ENCODE assay signal across 8 mouse cellular contexts in genomic region chr9:46012091-46013008, GRCm38 (mm10). TPM values are rescaled to one million over a fixed set of nuclear protein-coding genes. Genes with fewer than 3 reads are reported as not detected.
DNase-seq lines count a peak whose midpoint lies in the region; ATAC-seq and TF ChIP-seq lines count a peak whose summit lies in the region.

Gene Pafah1b2 (minus strand): TSS chr9:46012690.
Gene Sik3 (plus strand): TSS chr9:46012820.

- peak within 1 kb of the TSS; percentile 84 for H3K27ac ChIP-seq in forebrain, embryonic 14.5 days (ENCODE audit: low read depth, low read length)
- peak within 1 kb of the TSS; percentile 81 for H3K27ac ChIP-seq in liver, embryonic 16.5 days (ENCODE audit: low read length)
- H3K27ac ChIP-seq in neural tube, embryonic 12.5 days: peak within 1 kb of the TSS; percentile 75
- peak within 1 kb of the TSS; percentile 96 for H3K27ac ChIP-seq in stomach, postnatal 0 days (replicated peaks)

- TF ChIP-seq EP300 in stomach, postnatal 0 days (optimal IDR thresholded peaks at IDR 0.05): no peak

- peak within 1 kb of the TSS; percentile 95 for H3K4me3 ChIP-seq in forebrain, embryonic 14.5 days (ENCODE audit: low read depth, low read length)
- H3K4me3 ChIP-seq in liver, embryonic 16.5 days (ENCODE audit: low read depth, low read length): peak within 1 kb of the TSS; percentile 87
- H3K4me3 ChIP-seq in neural tube, embryonic 12.5 days: peak within 1 kb of the TSS; percentile 98
- H3K4me3 ChIP-seq in stomach, postnatal 0 days (ENCODE audit: low read depth, low read length): peak within 1 kb of the TSS; percentile 98

- H3K4me1 ChIP-seq in forebrain, embryonic 14.5 days (ENCODE audit: control insufficient read depth, insufficient read depth, low read length): peaks cover 33% of the 10 kb centered on the region
- peaks cover 37% of the 10 kb centered on the region for H3K4me1 ChIP-seq in liver, embryonic 16.5 days (ENCODE audit: control insufficient read depth, low read depth, low read length)
- H3K4me1 ChIP-seq in neural tube, embryonic 12.5 days: peaks cover 38% of the 10 kb centered on the region
- peaks cover 3% of the 10 kb centered on the region; the same call in 1 of the 2 replicates for H3K4me1 ChIP-seq in stomach, postnatal 0 days (replicated peaks; ENCODE audit: control insufficient read depth, insufficient read depth)

- 4% methylated on average over 42 of the region's 78 CpGs for WGBS in forebrain, embryonic 14.5 days
- WGBS in liver, embryonic 16.5 days (ENCODE audit: insufficient replicate concordance): 3% methylated on average over 70 of the region's 78 CpGs
- 2% methylated on average over 52 of the region's 78 CpGs for WGBS in neural tube, embryonic 12.5 days
- WGBS in stomach, postnatal 0 days: 4% methylated on average over 40 of the region's 78 CpGs

- no peaks in the 10 kb centered on the region for H3K36me3 ChIP-seq in forebrain, embryonic 14.5 days (ENCODE audit: control insufficient read depth, insufficient read depth, low read length)
- no peaks in the 10 kb centered on the region for H3K36me3 ChIP-seq in liver, embryonic 16.5 days (ENCODE audit: control insufficient read depth, insufficient read depth)
- H3K36me3 ChIP-seq in neural tube, embryonic 12.5 days: no peaks in the 10 kb centered on the region
- no peaks in the 10 kb centered on the region for H3K36me3 ChIP-seq in stomach, postnatal 0 days (ENCODE audit: control insufficient read depth, insufficient read depth, low read length)

- H3K4me2 ChIP-seq in forebrain, embryonic 14.5 days (ENCODE audit: low read length): peak within 1 kb of the TSS; percentile 80
- H3K4me2 ChIP-seq in liver, embryonic 16.5 days (ENCODE audit: low read depth, low read length): peak within 1 kb of the TSS; percentile 91
- peak within 1 kb of the TSS; percentile 66 for H3K4me2 ChIP-seq in neural tube, embryonic 12.5 days (replicated peaks)
- peak within 1 kb of the TSS; percentile 79 for H3K4me2 ChIP-seq in stomach, postnatal 0 days (replicated peaks; ENCODE audit: low read depth)

- peak; percentile 89 for TF ChIP-seq CTCF in stomach, postnatal 0 days (IDR thresholded peaks at IDR 0.05; ENCODE audit: low read depth)

- H3K27me3 ChIP-seq in forebrain, embryonic 14.5 days (replicated peaks; ENCODE audit: control insufficient read depth, insufficient read depth, low read length): no peaks in the 10 kb centered on the region
- no peaks in the 10 kb centered on the region for H3K27me3 ChIP-seq in liver, embryonic 16.5 days (ENCODE audit: control insufficient read depth, insufficient read depth, low read depth, low read length)
- H3K27me3 ChIP-seq in neural tube, embryonic 12.5 days (replicated peaks): no peaks in the 10 kb centered on the region
- H3K27me3 ChIP-seq in stomach, postnatal 0 days (ENCODE audit: control insufficient read depth, insufficient read depth, low read length): no peaks in the 10 kb centered on the region

- H3K9me3 ChIP-seq in forebrain, embryonic 14.5 days (replicated peaks; ENCODE audit: control insufficient read depth, low read length): no peaks in the 10 kb centered on the region
- no peaks in the 10 kb centered on the region for H3K9me3 ChIP-seq in liver, embryonic 16.5 days (replicated peaks; ENCODE audit: control insufficient read depth, low read length)
- no peaks in the 10 kb centered on the region for H3K9me3 ChIP-seq in neural tube, embryonic 12.5 days
- no peaks in the 10 kb centered on the region for H3K9me3 ChIP-seq in stomach, postnatal 0 days (ENCODE audit: control insufficient read depth, low read length)

- peak; percentile 95 for DNase-seq in ES-CJ7 (ENCODE audit: low read depth, low spot score)
- peak; percentile 96 for DNase-seq in cerebellum, adult 11 months
- DNase-seq in forebrain, embryonic 14.5 days (ENCODE audit: low spot score): peak; percentile 96
- DNase-seq in heart, postnatal 10 days: peak; percentile 96 to 97
- peak; percentile 95 to 97 for DNase-seq in kidney, postnatal 4 days
- DNase-seq in stomach, postnatal 0 days (ENCODE audit: low spot score): peak; percentile 94

- intact Hi-C loops in heart, postnatal 10 days (cut with DNase I): loop anchor here (5.0 kb wide), 1 partner anchor 110 kb away; no protein-coding TSS in a partner anchor

- peak; percentile 91 for ATAC-seq in forebrain, embryonic 14.5 days
- ATAC-seq in liver, embryonic 16.5 days (ENCODE audit: low read depth): peak; percentile 88
- ATAC-seq in neural tube, embryonic 12.5 days (ENCODE audit: low FRiP score, low read depth): peak; percentile 88
- ATAC-seq in stomach, postnatal 0 days (ENCODE audit: low FRiP score, low TSS enrichment): peak; percentile 88

- peak within 1 kb of the TSS; percentile 97 for H3K9ac ChIP-seq in forebrain, embryonic 14.5 days (ENCODE audit: low read length)
- H3K9ac ChIP-seq in liver, embryonic 16.5 days (ENCODE audit: low read depth, low read length): peak within 1 kb of the TSS; percentile 89
- peak within 1 kb of the TSS; percentile 96 for H3K9ac ChIP-seq in neural tube, embryonic 12.5 days
- H3K9ac ChIP-seq in stomach, postnatal 0 days (ENCODE audit: low read length): peak within 1 kb of the TSS; percentile 98

RNA-seq across cellular contexts. Expression of gene Pafah1b2, which starts in this region (rescaled TPM):
- 314 and 359 TPM in 2 replicates for polyA plus RNA-seq in forebrain, embryonic 14.5 days (2014; fragmentation: Nextera tagmentation; extraction: Ambion mirVana)
- 10 to 100 TPM; 85.1 to 87.3 TPM for total RNA-seq in heart, postnatal 10 days (2021)
- 57.6 and 63.3 TPM in 2 replicates for polyA plus RNA-seq in liver, embryonic 16.5 days (2015; fragmentation: Nextera tagmentation; extraction: Ambion mirVana)
- 326 and 329 TPM in 2 replicates for polyA plus RNA-seq in neural tube, embryonic 12.5 days (2016; fragmentation: Nextera tagmentation; extraction: Ambion mirVana)
- 70.8 and 79.0 TPM in 2 replicates for polyA plus RNA-seq in stomach, postnatal 0 days (2015; fragmentation: Nextera tagmentation; extraction: Ambion mirVana)

RNA-seq across cellular contexts. Expression of gene Sik3, which starts in this region (rescaled TPM):
- 5.0 and 5.7 TPM in 2 replicates for polyA plus RNA-seq in forebrain, embryonic 14.5 days (2014; fragmentation: Nextera tagmentation; extraction: Ambion mirVana)
- total RNA-seq in heart, postnatal 10 days (2021): 10 to 100 TPM; 61.8 to 72.7 TPM
- 1.6 and 1.7 TPM in 2 replicates for polyA plus RNA-seq in liver, embryonic 16.5 days (2015; fragmentation: Nextera tagmentation; extraction: Ambion mirVana)
- polyA plus RNA-seq in neural tube, embryonic 12.5 days (2016; fragmentation: Nextera tagmentation; extraction: Ambion mirVana): 13.2 and 13.8 TPM in 2 replicates
- 6.6 and 6.8 TPM in 2 replicates for polyA plus RNA-seq in stomach, postnatal 0 days (2015; fragmentation: Nextera tagmentation; extraction: Ambion mirVana)

Comparison
In these comparisons a context has a peak if more than half of its experiments do, and no peak if none do; other contexts are left out.
1. Peak in every context shown above with its lines: DNase-seq, ATAC-seq, H3K4me3 ChIP-seq and H3K27ac ChIP-seq.